Mouse (Mus musculus) olfactory bulb, adult 2 months (tissue): ENCODE measurements around the gene Slc5a4b.

Experiments used
- CTCF ChIP-seq: fragments of 200-500 bp; IDR thresholded peaks from 2 replicates; pipeline ENCODE4 v1.5.1; 2012; ENCODE audit warnings: low read depth, mild to moderate bottlenecking, low read length, moderate library complexity; ENCODE audit not compliant: insufficient read depth
- POLR2A ChIP-seq: fragments of 200-500 bp; IDR thresholded peaks from 2 replicates; pipeline ENCODE4 v1.6.1; 2012; ENCODE audit warnings: mild to moderate bottlenecking, low read depth, low read length, moderate library complexity; ENCODE audit not compliant: insufficient read depth

DNA sequence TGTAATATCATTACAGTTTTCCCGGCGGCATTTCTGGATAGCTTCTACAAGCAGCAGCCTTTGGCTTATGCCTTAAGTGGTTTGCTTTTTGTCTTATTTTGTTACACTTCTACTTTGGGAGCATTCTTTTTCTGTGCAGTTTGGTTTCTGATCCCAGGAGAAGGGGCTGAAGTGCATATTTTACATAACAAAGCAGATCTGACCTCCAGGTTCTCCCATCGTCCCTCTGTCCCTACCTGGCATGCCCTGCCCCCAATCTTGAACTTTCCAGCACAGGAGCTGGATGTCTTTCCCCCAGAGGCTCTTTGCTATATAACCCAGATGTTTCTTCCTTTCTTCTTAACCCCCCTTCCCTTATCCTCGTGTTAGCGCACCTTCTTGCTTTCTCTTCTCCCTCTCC is 65.4 kb downstream of the Slc5a4b start:
- TF ChIP-seq CTCF (no peak), POLR2A (no peak)
